In the genomic region with DNA sequence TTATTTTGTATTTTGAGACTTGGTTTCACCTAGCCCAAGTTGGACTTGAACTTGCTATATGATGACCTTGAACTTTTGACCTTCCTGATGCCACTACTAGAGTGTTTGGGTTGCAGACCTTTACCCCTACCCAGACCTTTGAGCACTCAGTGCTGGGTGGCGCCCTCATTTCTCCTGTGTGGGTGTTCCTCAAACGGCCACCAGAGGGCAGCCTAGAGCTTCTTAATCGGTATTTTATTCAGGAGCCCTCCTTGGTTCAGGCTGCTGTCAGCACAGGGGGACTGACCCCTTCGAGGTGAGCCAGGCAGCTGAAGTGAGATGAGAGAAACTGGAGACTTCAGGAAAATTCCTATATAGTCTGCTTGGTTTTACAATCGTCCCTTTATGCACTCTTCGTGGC, we compare ENCODE assay signal across 1 mouse cellular context.
TF ChIP-seq lines count a peak whose summit lies in the region.

No protein-coding gene starts in this region.

TF ChIP-seq in CH12.LX, 34 proteins besides CTCF, POLR2A, EP300 and RAD21:
- TF ChIP-seq NELFE (IDR thresholded peaks at IDR 0.05; ENCODE audit: low read depth, low read length) (no peak; the same call in 1 of the 2 replicates), JUN (IDR thresholded peaks at IDR 0.05; ENCODE audit: insufficient read depth, low read depth, low read length) (no peak), ETS1 (conservative IDR thresholded peaks at IDR 0.05; ENCODE audit: low read depth, low read length) (no peak), CHD2 (IDR thresholded peaks at IDR 0.05; ENCODE audit: low read length) (no peak), SMC3 (IDR thresholded peaks at IDR 0.05; ENCODE audit: low read depth, low read length) (peak; percentile 54)
